Mouse (Mus musculus) macrophage (primary cell): ENCODE data around the gene Gon7. TPM values are rescaled to one million over a fixed set of nuclear protein-coding genes. Genes with fewer than 3 reads are reported as not detected.
A peak's percentile ranks its signal among the peaks of the same experiment; 100 is the strongest.

Experiments
- H3K27ac ChIP-seq: fragments of 350-480 bp; formaldehyde crosslinking; 2 replicates; pipeline ENCODE4 v1.9.0; 2021
- H3K36me3 ChIP-seq: fragments of 350-480 bp; formaldehyde crosslinking; 2 replicates; pipeline ENCODE4 v1.9.0; 2021; ENCODE audit errors: inconsistent target
- H3K4me3 ChIP-seq: fragments of 350-480 bp; formaldehyde crosslinking; 2 replicates; pipeline ENCODE4 v1.9.0; 2021; ENCODE audit errors: inconsistent target
- H3K79me2 ChIP-seq: fragments of 350-480 bp; formaldehyde crosslinking; 2 replicates; pipeline ENCODE4 v1.9.0; 2021; ENCODE audit errors: inconsistent target
- WGBS: methylation state at CpG from one replicate; pipeline ENCODE4 v1.1.7; 2026; ENCODE audit warnings: inconsistent platforms; ENCODE audit not compliant: missing documents; 5-methylcytosine and 5-hydroxymethylcytosine counted together
- polyA plus RNA-seq: library from polyadenylated mRNA; stranded (reverse); fragments of 250-400 nt; gene quantifications from 3 replicates; pipeline ENCODE4 v1.2.4, GENCODE M21; 2018; ENCODE audit warnings: inconsistent platforms

Gene Gon7
- polyA plus RNA-seq, 1 experiment from 2014 or later = 5.2 TPM

GRCm38 (mm10) chr12:102758403-102758756, 777 bp upstream of the Gon7 start, which contains the start of gene Gm20604:
Gene Gm20604, minus strand, starts transcription at chr12:102758672.
- Histone ChIP-seq H3K79me2 (peaks cover 78% of the 10 kb centered on the region), H3K36me3 (peaks cover 11% of the 10 kb centered on the region; the same call in 1 of the 2 replicates), H3K4me3 (peak within 1 kb of the TSS; percentile 90), H3K27ac (peak within 1 kb of the TSS; percentile 58)
- WGBS = 0% methylated on average over 9 of the region's 10 CpGs

- peaks cover 6% of the 10 kb centered on the region; the same call in 1 of the 2 replicates for H3K36me3 ChIP-seq
- H3K4me3 ChIP-seq = peak overlapping the region; percentile 73
- WGBS = 3% methylated on average over 43 of the region's 46 CpGs
- peak overlapping the region; percentile 51 for H3K27ac ChIP-seq
- peaks cover 90% of the 10 kb centered on the region for H3K79me2 ChIP-seq
Observed at GRCm38 (mm10) chr12:102757055-102757688, 431 bp downstream of the Gon7 start.

GRCm38 (mm10) chr12:102756304-102756703, 1.3 kb downstream of the Gon7 start:
- Histone ChIP-seq H3K36me3 (no peaks in the 10 kb centered on the region), H3K4me3 (peak overlapping the region; percentile 73; the same call in 1 of the 2 replicates), H3K27ac (no peak overlapping the region), H3K79me2 (peaks cover 92% of the 10 kb centered on the region)
- WGBS = 89% methylated on average over 7 of the region's 7 CpGs

GRCm38 (mm10) chr12:102748256-102748655, 9.3 kb downstream of the Gon7 start:
- Histone ChIP-seq H3K27ac (peak overlapping the region; percentile 45), H3K4me3 (no peak overlapping the region), H3K79me2 (peaks cover 85% of the 10 kb centered on the region), H3K36me3 (no peaks in the 10 kb centered on the region)
- WGBS = 29% methylated on average over 3 of the region's 3 CpGs

- peaks cover 51% of the 10 kb centered on the region for H3K79me2 ChIP-seq
- peak overlapping the region; percentile 81 for H3K4me3 ChIP-seq
- WGBS = 8% methylated on average over 6 of the region's 6 CpGs
- H3K27ac ChIP-seq = peak overlapping the region; percentile 90
- no peaks in the 10 kb centered on the region for H3K36me3 ChIP-seq
Observed at GRCm38 (mm10) chr12:102744839-102745238, 12.8 kb downstream of the Gon7 start.

- under 1% methylated on average over 61 of the region's 63 CpGs for WGBS
Observed at GRCm38 (mm10) chr12:102743589-102744574, 13.7 kb downstream of the Gon7 start, which contains the start of the genes Moap1 and Tmem251. Gene Moap1, minus strand, starts transcription at chr12:102743661. Gene Tmem251, plus strand, starts transcription at chr12:102743762.

GRCm38 (mm10) chr12:102743036-102743588, 14.5 kb downstream of the Gon7 start:
- Histone ChIP-seq H3K36me3 (no peaks in the 10 kb centered on the region), H3K27ac (peak overlapping the region; percentile 44), H3K4me3 (peak overlapping the region; percentile 57), H3K79me2 (peaks cover 39% of the 10 kb centered on the region)
- 1% methylated on average over 33 of the region's 33 CpGs for WGBS

More at GRCm38 (mm10) chr12:102743589-102744574, 13.7 kb downstream of the Gon7 start, which contains the start of the genes Moap1 and Tmem251:
- H3K79me2 ChIP-seq = peaks cover 41% of the 10 kb centered on the region
- H3K27ac ChIP-seq = peak within 1 kb of the TSS; percentile 90
- H3K4me3 ChIP-seq = peak within 1 kb of the TSS; percentile 81
- no peaks in the 10 kb centered on the region for H3K36me3 ChIP-seq

- Histone ChIP-seq H3K27ac (no peak overlapping the region), H3K36me3 (no peaks in the 10 kb centered on the region), H3K4me3 (no peak overlapping the region), H3K79me2 (peaks cover 33% of the 10 kb centered on the region)
- WGBS = 93% methylated on average over 7 of the region's 7 CpGs
Observed at GRCm38 (mm10) chr12:102742056-102742455, 15.5 kb downstream of the Gon7 start.

GRCm38 (mm10) chr12:102740285-102740684, 17.3 kb downstream of the Gon7 start:
- 67% methylated on average over 3 of the region's 3 CpGs for WGBS
- H3K36me3 ChIP-seq = no peaks in the 10 kb centered on the region
- peaks cover 15% of the 10 kb centered on the region for H3K79me2 ChIP-seq
- H3K27ac ChIP-seq = no peak overlapping the region
- H3K4me3 ChIP-seq = no peak overlapping the region

- Histone ChIP-seq H3K36me3 (no peaks in the 10 kb centered on the region), H3K4me3 (no peak overlapping the region), H3K79me2 (peaks cover 3% of the 10 kb centered on the region), H3K27ac (no peak overlapping the region)
- 93% methylated on average over 5 of the region's 5 CpGs for WGBS
Observed at GRCm38 (mm10) chr12:102739096-102739495, 18.5 kb downstream of the Gon7 start.

GRCm38 (mm10) chr12:102733381-102733780, 24.2 kb downstream of the Gon7 start:
- no peaks in the 10 kb centered on the region for H3K79me2 ChIP-seq
- H3K27ac ChIP-seq = no peak overlapping the region
- no peaks in the 10 kb centered on the region for H3K36me3 ChIP-seq
- 23% methylated on average over 4 of the region's 5 CpGs for WGBS
- no peak overlapping the region for H3K4me3 ChIP-seq

- H3K36me3 ChIP-seq = no peaks in the 10 kb centered on the region
- 58% methylated on average over 15 of the region's 16 CpGs for WGBS
- H3K4me3 ChIP-seq = no peak overlapping the region
- H3K79me2 ChIP-seq = no peaks in the 10 kb centered on the region
- H3K27ac ChIP-seq = no peak overlapping the region
Observed at GRCm38 (mm10) chr12:102730798-102731619, 26.6 kb downstream of the Gon7 start.

GRCm38 (mm10) chr12:102729855-102730797, 27.5 kb downstream of the Gon7 start:
- Histone ChIP-seq H3K79me2 (no peaks in the 10 kb centered on the region), H3K4me3 (no peak overlapping the region), H3K36me3 (no peaks in the 10 kb centered on the region), H3K27ac (no peak overlapping the region)
- whole genome bisulfite sequencing = 54% methylated on average over 26 of the region's 26 CpGs
